Mouse (Mus musculus): ENCODE results near the gene Pcbp2. TPM values are rescaled to one million over a fixed set of nuclear protein-coding genes. Genes with fewer than 3 reads are reported as not detected.

Pcbp2 gene
- polyA plus RNA-seq, 1 experiment from 2014 or later, result 182 TPM

GRCm38 (mm10) chr15:102519211-102520141, 49.1 kb downstream of the Pcbp2 start:
- peak overlapping the region; percentile 68 for H3K4me3 ChIP-seq (replicated peaks)
- no peaks in the 10 kb centered on the region for H3K27me3 ChIP-seq (replicated peaks)
- peak overlapping the region; percentile 99; the same call in 1 of the 2 replicates for H3K27ac ChIP-seq
- no peaks in the 10 kb centered on the region for H3K9me3 ChIP-seq
- peaks cover 24% of the 10 kb centered on the region for H3K4me1 ChIP-seq (replicated peaks)
- H3K9ac ChIP-seq, result peak overlapping the region; percentile 87
- H3K4me2 ChIP-seq (replicated peaks), result peak overlapping the region; percentile 94
- ATAC-seq, result no peak
- 46% methylated on average over 17 of the region's 17 CpGs for WGBS
- peaks cover 17% of the 10 kb centered on the region for H3K36me3 ChIP-seq

- Histone ChIP-seq H3K4me1 (replicated peaks) (peaks cover 22% of the 10 kb centered on the region), H3K36me3 (peaks cover 20% of the 10 kb centered on the region), H3K9ac (no peak overlapping the region; the same call in none of the 2 replicates), H3K4me2 (replicated peaks) (0 out of 2 replicates have a peak overlapping the region, but pooled peaks have one; percentile 94), H3K4me3 (replicated peaks) (no peak overlapping the region), H3K9me3 (no peaks in the 10 kb centered on the region), H3K27me3 (replicated peaks) (no peaks in the 10 kb centered on the region), H3K27ac (0 out of 2 replicates have a peak overlapping the region, but pooled peaks have one; percentile 9)
- 68% methylated on average over 4 of the region's 4 CpGs for WGBS
- ATAC-seq, result no peak
Measured at GRCm38 (mm10) chr15:102520416-102520815, 50.1 kb downstream of the Pcbp2 start.

GRCm38 (mm10) chr15:102521480-102521879, 51.1 kb downstream of the Pcbp2 start:
- peaks cover 11% of the 10 kb centered on the region for H3K4me1 ChIP-seq (replicated peaks)
- WGBS, result 83% methylated on average over 4 of the region's 4 CpGs
- ATAC-seq, result no peak
- no peak overlapping the region for H3K4me3 ChIP-seq (replicated peaks)
- no peaks in the 10 kb centered on the region for H3K27me3 ChIP-seq (replicated peaks)
- no peak overlapping the region for H3K27ac ChIP-seq
- peaks cover 20% of the 10 kb centered on the region for H3K36me3 ChIP-seq
- H3K9me3 ChIP-seq, result no peaks in the 10 kb centered on the region
- H3K9ac ChIP-seq, result no peak overlapping the region
- no peak overlapping the region for H3K4me2 ChIP-seq (replicated peaks)

- H3K4me3 ChIP-seq (replicated peaks), result no peak within 1 kb of the TSS
- H3K9me3 ChIP-seq, result no peaks in the 10 kb centered on the region
- WGBS, result 8% methylated on average over 3 of the region's 3 CpGs
- H3K27ac ChIP-seq, result no peak within 1 kb of the TSS
- no peaks in the 10 kb centered on the region for H3K27me3 ChIP-seq (replicated peaks)
- H3K4me1 ChIP-seq (replicated peaks), result 0 out of 2 replicates have a peak, but pooled peaks cover 8% of the 10 kb centered on the region
- H3K4me2 ChIP-seq (replicated peaks), result no peak within 1 kb of the TSS
- no peak within 1 kb of the TSS for H3K9ac ChIP-seq
- no peak for ATAC-seq
- peaks cover 38% of the 10 kb centered on the region for H3K36me3 ChIP-seq
Measured at GRCm38 (mm10) chr15:102524892-102525485, 54.6 kb downstream of the Pcbp2 start, which contains the start of gene Npff. Gene Npff (minus strand): TSS chr15:102524942.

DNA sequence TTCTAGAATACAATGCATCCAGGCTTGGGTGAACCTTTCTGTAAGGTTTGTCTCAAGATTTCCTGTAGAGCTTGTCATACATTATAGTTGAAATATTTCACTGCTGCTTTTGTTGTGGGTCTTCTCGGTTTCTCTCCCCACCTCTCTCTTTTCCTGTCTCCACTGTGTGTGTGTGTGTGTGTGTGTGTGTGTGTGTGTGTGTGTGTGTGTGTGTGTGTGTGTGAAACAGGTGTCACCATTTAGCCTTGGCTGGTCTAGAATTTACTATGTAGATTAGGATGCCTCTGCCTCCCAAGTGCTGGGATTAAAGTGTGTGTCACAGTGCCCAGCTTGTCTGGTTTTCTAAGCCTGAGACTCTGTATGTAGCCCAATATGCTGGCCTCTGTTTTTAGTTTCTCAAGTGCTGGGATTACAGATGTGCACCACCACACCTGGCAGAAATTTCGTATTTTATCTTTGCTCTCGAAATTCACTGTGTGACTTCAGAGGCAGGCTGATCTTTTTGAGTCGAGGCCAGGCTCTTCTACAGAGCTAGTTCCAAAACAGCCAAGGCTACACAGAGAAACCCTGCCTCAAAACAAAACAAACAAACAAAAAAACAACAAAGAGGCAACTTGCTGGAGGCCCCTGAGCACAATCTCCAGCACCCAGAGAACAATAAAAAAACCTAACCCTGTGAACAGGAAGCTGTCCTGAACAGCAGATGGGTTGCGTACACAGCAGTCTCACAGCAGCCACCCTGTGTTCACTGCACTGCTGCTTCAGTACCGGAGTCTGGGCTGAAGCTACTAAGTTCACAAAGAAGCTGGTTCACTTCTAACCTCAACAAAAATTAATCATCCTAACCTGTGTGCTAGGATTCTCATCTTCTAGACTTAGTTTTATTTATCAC, 56.0 kb downstream of the Pcbp2 start:
- H3K27ac ChIP-seq, result no peak overlapping the region
- peaks cover 35% of the 10 kb centered on the region for H3K36me3 ChIP-seq
- H3K27me3 ChIP-seq (replicated peaks), result no peaks in the 10 kb centered on the region
- no peak for ATAC-seq
- no peak overlapping the region for H3K4me3 ChIP-seq (replicated peaks)
- no peak overlapping the region for H3K9ac ChIP-seq
- H3K4me2 ChIP-seq (replicated peaks), result no peak overlapping the region
- 72% methylated on average over 6 of the region's 6 CpGs for WGBS
- no peaks in the 10 kb centered on the region for H3K9me3 ChIP-seq
- no peaks in the 10 kb centered on the region for H3K4me1 ChIP-seq (replicated peaks)

DNA sequence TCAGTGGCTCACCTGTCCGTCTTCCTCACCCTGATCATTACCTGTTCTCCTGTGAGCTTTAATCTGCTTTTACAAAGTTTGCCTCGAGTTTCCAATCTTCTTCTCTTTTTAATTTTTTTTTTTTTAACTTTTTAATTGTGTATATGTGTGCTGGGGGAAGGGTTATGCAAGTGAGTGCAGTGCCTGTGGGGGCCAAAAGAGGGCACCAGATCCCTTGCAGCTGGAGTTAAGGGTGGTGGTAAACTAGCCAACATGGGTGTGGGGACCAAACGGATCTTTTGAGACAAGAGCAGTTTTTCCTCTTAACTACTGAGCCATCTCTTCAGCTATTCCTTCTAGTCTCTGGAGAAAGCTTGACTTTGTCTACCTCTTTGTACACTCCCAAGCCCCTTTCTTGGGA, 57.6 kb downstream of the Pcbp2 start:
- H3K36me3 ChIP-seq, result peaks cover 36% of the 10 kb centered on the region

GRCm38 (mm10) chr15:102528396-102528795, 58.1 kb downstream of the Pcbp2 start:
- H3K4me2 ChIP-seq (replicated peaks), result no peak overlapping the region
- 89% methylated on average over 1 of the region's 1 CpGs for WGBS
- H3K4me3 ChIP-seq (replicated peaks), result no peak overlapping the region
- peaks cover 41% of the 10 kb centered on the region for H3K36me3 ChIP-seq
- no peak overlapping the region for H3K27ac ChIP-seq
- H3K9ac ChIP-seq, result no peak overlapping the region
- H3K4me1 ChIP-seq (replicated peaks), result no peaks in the 10 kb centered on the region
- H3K9me3 ChIP-seq, result no peaks in the 10 kb centered on the region
- H3K27me3 ChIP-seq (replicated peaks), result no peaks in the 10 kb centered on the region
- no peak for ATAC-seq

More for the DNA sequence above, 57.6 kb downstream of the Pcbp2 start:
- H3K4me3 ChIP-seq (replicated peaks), result no peak overlapping the region
- H3K27me3 ChIP-seq (replicated peaks), result no peaks in the 10 kb centered on the region
- no peak for ATAC-seq
- H3K9ac ChIP-seq, result no peak overlapping the region
- H3K27ac ChIP-seq, result no peak overlapping the region
- no peaks in the 10 kb centered on the region for H3K4me1 ChIP-seq (replicated peaks)
- H3K9me3 ChIP-seq, result no peaks in the 10 kb centered on the region
- H3K4me2 ChIP-seq (replicated peaks), result no peak overlapping the region
- WGBS, result 87% methylated on average over 3 of the region's 3 CpGs

- H3K27me3 ChIP-seq (replicated peaks), result no peaks in the 10 kb centered on the region
- no peak overlapping the region for H3K27ac ChIP-seq
- peaks cover 35% of the 10 kb centered on the region for H3K36me3 ChIP-seq
- no peak for ATAC-seq
- no peak overlapping the region for H3K9ac ChIP-seq
- no peaks in the 10 kb centered on the region for H3K9me3 ChIP-seq
- 97% methylated on average over 4 of the region's 4 CpGs for WGBS
- no peaks in the 10 kb centered on the region for H3K4me1 ChIP-seq (replicated peaks)
- no peak overlapping the region for H3K4me2 ChIP-seq (replicated peaks)
- no peak overlapping the region for H3K4me3 ChIP-seq (replicated peaks)
Measured at GRCm38 (mm10) chr15:102530566-102530965, 60.2 kb downstream of the Pcbp2 start.

GRCm38 (mm10) chr15:102531586-102531985, 61.2 kb downstream of the Pcbp2 start:
- 79% methylated on average over 4 of the region's 4 CpGs for WGBS
- Histone ChIP-seq H3K4me1 (replicated peaks) (no peaks in the 10 kb centered on the region), H3K4me3 (replicated peaks) (no peak overlapping the region), H3K27ac (no peak overlapping the region), H3K27me3 (replicated peaks) (no peaks in the 10 kb centered on the region), H3K4me2 (replicated peaks) (no peak overlapping the region), H3K9ac (no peak overlapping the region), H3K9me3 (no peaks in the 10 kb centered on the region), H3K36me3 (peaks cover 39% of the 10 kb centered on the region)
- no peak for ATAC-seq

- Histone ChIP-seq H3K36me3 (peaks cover 39% of the 10 kb centered on the region), H3K4me3 (replicated peaks) (no peak overlapping the region), H3K27ac (no peak overlapping the region), H3K4me1 (replicated peaks) (no peaks in the 10 kb centered on the region), H3K4me2 (replicated peaks) (no peak overlapping the region), H3K9ac (no peak overlapping the region), H3K27me3 (replicated peaks) (no peaks in the 10 kb centered on the region), H3K9me3 (no peaks in the 10 kb centered on the region)
- 92% methylated on average over 3 of the region's 3 CpGs for WGBS
- ATAC-seq, result no peak
Measured at GRCm38 (mm10) chr15:102532106-102532900, 62.0 kb downstream of the Pcbp2 start.

DNA sequence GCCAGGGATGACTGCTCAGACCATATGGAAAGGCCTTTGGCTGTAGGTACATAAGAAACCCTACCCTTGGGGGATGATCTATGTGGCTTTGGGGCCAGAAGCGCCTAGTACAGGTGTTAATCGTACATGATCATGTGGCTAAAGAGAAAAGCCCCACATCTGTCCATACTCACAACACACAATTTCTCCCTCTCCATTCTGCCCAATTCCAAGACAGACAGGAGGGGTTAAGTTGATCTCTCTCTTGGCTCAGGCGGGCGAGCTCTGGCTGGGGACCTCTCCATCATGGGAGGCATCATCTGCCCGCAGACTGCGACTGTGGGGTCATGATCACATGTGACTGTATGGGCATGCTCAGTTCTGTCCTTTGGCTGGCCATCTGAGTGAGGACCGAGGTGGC, 63.6 kb downstream of the Pcbp2 start:
- Histone ChIP-seq H3K4me2 (replicated peaks) (no peak overlapping the region), H3K27me3 (replicated peaks) (no peaks in the 10 kb centered on the region), H3K36me3 (peaks cover 32% of the 10 kb centered on the region), H3K4me3 (replicated peaks) (no peak overlapping the region), H3K27ac (no peak overlapping the region), H3K9ac (no peak overlapping the region), H3K9me3 (no peaks in the 10 kb centered on the region), H3K4me1 (replicated peaks) (no peaks in the 10 kb centered on the region)
- WGBS, result 93% methylated on average over 7 of the region's 7 CpGs
- no peak for ATAC-seq

Data from intestine, embryonic 15.5 days (tissue).